Mouse (Mus musculus) E14TG2a.4 (cell line): ENCODE measurements around the gene Fdxr.

Experiments used
- CTCF ChIP-seq: conservative IDR thresholded peaks from 2 replicates; pipeline ENCODE4 v1.5.1; 2014; ENCODE audit warnings: low read length
- POU5F1 ChIP-seq: IDR thresholded peaks from 2 replicates; pipeline ENCODE4 v1.6.1; 2014; ENCODE audit warnings: low read length, borderline replicate concordance

- TF ChIP-seq CTCF (no peak), POU5F1 (no peak)
Observed at GRCm38 (mm10) chr11:115272894-115273498, 3.9 kb downstream of the Fdxr start.
